ENCODE assay signal across 14 mouse cellular contexts in the genomic region with DNA sequence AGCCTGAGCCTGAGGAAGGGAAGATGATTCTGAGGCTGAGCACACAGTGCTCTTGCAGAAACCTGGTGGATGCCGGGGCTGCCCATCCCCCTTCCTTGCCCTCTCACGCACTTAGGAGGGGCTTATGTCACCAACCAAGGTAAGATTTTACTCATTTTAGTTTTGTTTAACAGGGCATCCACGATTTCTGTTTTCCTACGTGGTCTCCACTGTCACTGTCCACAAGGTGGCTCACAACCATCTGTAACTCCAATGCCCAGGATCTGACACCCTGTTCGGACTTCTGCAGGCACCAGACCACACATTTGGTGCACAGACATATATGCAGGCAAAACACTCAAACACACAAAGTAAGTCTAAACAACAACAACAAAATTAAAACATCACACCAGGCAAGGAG. TPM values are rescaled to one million over a fixed set of nuclear protein-coding genes. Genes with fewer than 3 reads are reported as not detected.
DNase-seq lines count a peak whose midpoint lies in the region; ATAC-seq and TF ChIP-seq lines count a peak whose summit lies in the region.
"Had no signal": no experiment of that assay in that cellular context is flagged by ENCODE, and none has a peak within 500 bp of the region (broad histone marks: within the 10 kb centered on the region; RNA-seq: fewer than 3 reads in every experiment).

No protein-coding gene starts in this region.

- no peaks in the 10 kb centered on the region for H3K27me3 ChIP-seq in liver, postnatal 0 days (ENCODE audit: insufficient read depth, low read length)
- H3K27me3 ChIP-seq in limb, embryonic 10.5 days (ENCODE audit: low read depth, poor library complexity, severe bottlenecking), result no peaks in the 10 kb centered on the region
- H3K27me3 ChIP-seq: liver, embryonic 13.5 days had no signal

- no peak overlapping the region for H3K4me3 ChIP-seq in liver, postnatal 0 days (ENCODE audit: low read depth, low read length)
- no peak overlapping the region for H3K4me3 ChIP-seq in limb, embryonic 10.5 days
- H3K4me3 ChIP-seq: liver, embryonic 13.5 days had no signal

- no peak for ATAC-seq in CD4-positive, CD25-positive, alpha-beta regulatory T cell, adult 4 months
- ATAC-seq in liver, postnatal 0 days, result no peak
- peak; percentile 49; the same call in 1 of the 2 replicates for ATAC-seq in megakaryocyte, adult 5-6 weeks (ENCODE audit: poor library complexity, severe bottlenecking)

- H3K4me2 ChIP-seq in liver, postnatal 0 days (ENCODE audit: low read depth, low read length), result no peak overlapping the region
- H3K4me2 ChIP-seq: liver, embryonic 13.5 days had no signal

- no peak overlapping the region for H3K9ac ChIP-seq in liver, postnatal 0 days (replicated peaks)
- H3K9ac ChIP-seq: liver, embryonic 13.5 days had no signal

- peaks cover 15% of the 10 kb centered on the region; the same call in 1 of the 2 replicates for H3K36me3 ChIP-seq in liver, postnatal 0 days (replicated peaks; ENCODE audit: insufficient read depth, low read length)
- peaks cover 31% of the 10 kb centered on the region for H3K36me3 ChIP-seq in limb, embryonic 10.5 days

- no peak for TF ChIP-seq EP300 in liver, postnatal 0 days (IDR thresholded peaks at IDR 0.05; ENCODE audit: low read depth)

- peaks cover 4% of the 10 kb centered on the region; the same call in 1 of the 2 replicates for H3K4me1 ChIP-seq in liver, postnatal 0 days (ENCODE audit: insufficient read depth)
- peaks cover 9% of the 10 kb centered on the region for H3K4me1 ChIP-seq in limb, embryonic 10.5 days

- TF ChIP-seq CTCF in liver, postnatal 0 days (IDR thresholded peaks at IDR 0.05; ENCODE audit: low read depth), result peak; percentile 53

- H3K9me3 ChIP-seq in liver, postnatal 0 days (ENCODE audit: low read length), result no peaks in the 10 kb centered on the region
- no peaks in the 10 kb centered on the region for H3K9me3 ChIP-seq in limb, embryonic 10.5 days (replicated peaks)
- H3K9me3 ChIP-seq: liver, embryonic 13.5 days had no signal

- no peak overlapping the region for H3K27ac ChIP-seq in liver, postnatal 0 days (ENCODE audit: low read depth)
- no peak overlapping the region for H3K27ac ChIP-seq in limb, embryonic 10.5 days
- H3K27ac ChIP-seq: liver, embryonic 13.5 days had no signal

- WGBS in liver, postnatal 0 days (ENCODE audit: insufficient replicate concordance), result 55% methylated on average over 5 of the region's 5 CpGs
- 75% methylated on average over 5 of the region's 5 CpGs for WGBS in limb, embryonic 10.5 days

- peak; percentile 17 for DNase-seq in CD4-positive, CD25-positive, alpha-beta regulatory T cell, adult 2 months (ENCODE audit: low read depth, low spot score)
- DNase-seq in heart, adult 11 months, result peak; percentile 76
- DNase-seq in heart, postnatal 4 days, result no peak
- no peak for DNase-seq in liver, postnatal 0 days
- DNase-seq in liver, result no peak
- no peak for DNase-seq in limb, embryonic 10.5 days (ENCODE audit: low spot score)
- DNase-seq: adrenal gland, postnatal 25 days; cerebellum, adult 9-11 months; heart, adult 18-20 months; kidney, adult 8-10 months; liver, embryonic 13.5 days; thymus, postnatal 14 days had no signal

RNA-seq across cellular contexts. Expression of gene Gxylt1, which starts 12.2 kb away (rescaled TPM):
- 1 to 10 TPM; 5.6 to 6.6 TPM for polyA plus RNA-seq in CD4-positive, CD25-positive, alpha-beta regulatory T cell, adult 4 months (2017; shearing (Covaris generic))
- 10 to 100 TPM; 14.8 to 16.0 TPM for total RNA-seq in heart, postnatal 4 days (2021)
- polyA plus RNA-seq in liver, postnatal 0 days (2015; fragmentation: Nextera tagmentation; extraction: Ambion mirVana), result 1.8 and 2.0 TPM in 2 replicates
- 25.5 and 26.4 TPM in 2 replicates for total RNA-seq in megakaryocyte, adult 5-6 weeks (2015)
- 38.9 and 50.1 TPM in 2 replicates for total RNA-seq in megakaryocyte, adult 5-6 weeks (2017)
- 15.6 and 21.7 TPM in 2 replicates for polyA plus RNA-seq in limb, embryonic 10.5 days (2016; fragmentation: Nextera tagmentation; extraction: Ambion mirVana)

Comparison
In these comparisons a context has a peak if more than half of its experiments do, and no peak if none do; other contexts are left out.
1. DNase-seq: peak in CD4-positive, CD25-positive, alpha-beta regulatory T cell, adult 2 months (single experiment) and heart, adult 11 months (single experiment); none in heart, postnatal 4 days (single experiment), liver, postnatal 0 days (single experiment), liver (single experiment) and limb, embryonic 10.5 days (single experiment).